Mouse (Mus musculus): Measurements from ENCODE around the gene Zfp967.
"Not testable (repeated sequence)": the region's sequence is repeated elsewhere in the genome, so short reads cannot be mapped to it uniquely, and the experiment has no call there.

Gene Zfp967

GRCm38 (mm10) chr2:176520756-176521155 lies at the start of gene Zfp967:
TSS of gene Zfp967 (plus strand) at chr2:176521056.
- DNase-seq (ENCODE audit: low read depth, low spot score) = not testable (repeated sequence)

GRCm38 (mm10) chr2:176486683-176487082 lies 34.2 kb upstream of the Zfp967 start, which contains the start of gene Gm14434:
TSS of gene Gm14434 (minus strand) at chr2:176486783.
- DNase-seq (ENCODE audit: low read depth, low spot score) = not testable (repeated sequence)

Data from CD4-positive helper T cell, adult 2 months (primary cell).